Mouse (Mus musculus): ENCODE measurements around the gene Il17a. TPM values are rescaled to one million over a fixed set of nuclear protein-coding genes. Genes with fewer than 3 reads are reported as not detected.
A peak's percentile ranks its signal among the peaks of the same experiment; 100 is the strongest.
"Not testable (repeated sequence)": the region's sequence is repeated elsewhere in the genome, so short reads cannot be mapped to it uniquely, and the experiment has no call there.

The Il17a gene
- polyA plus RNA-seq, 1 experiment from 2014 or later = not detected

DNA sequence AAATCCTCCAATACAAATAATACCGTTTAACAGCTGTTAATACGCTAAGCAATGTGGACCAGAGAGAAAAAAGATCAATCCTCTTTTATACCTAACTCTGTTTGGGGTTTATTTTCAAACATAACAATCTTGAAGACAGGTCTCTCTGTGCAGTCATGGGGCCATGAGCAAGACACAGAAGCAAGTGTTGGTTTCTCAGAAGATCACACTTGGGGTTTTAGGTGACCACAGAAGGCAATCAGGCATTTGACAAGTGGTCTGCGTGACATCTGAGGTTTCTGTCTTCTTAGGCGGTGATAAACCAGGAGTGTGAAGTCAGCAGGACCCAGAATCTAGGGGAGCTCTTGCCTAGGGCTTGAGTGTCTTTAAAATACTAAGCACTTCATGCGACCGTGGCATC is 35.8 kb downstream of the Il17a start:
- Histone ChIP-seq H3K9ac (ENCODE audit: low read depth, low read length) (no peak overlapping the region), H3K4me3 (ENCODE audit: low read depth, low read length) (no peak overlapping the region), H3K9me3 (ENCODE audit: control insufficient read depth, low read length) (no peaks in the 10 kb centered on the region), H3K4me1 (ENCODE audit: control insufficient read depth, insufficient read depth, low read length) (no peaks in the 10 kb centered on the region), H3K27ac (replicated peaks; ENCODE audit: low read depth, low read length) (no peak overlapping the region), H3K27me3 (replicated peaks; ENCODE audit: control insufficient read depth, insufficient read depth, low read length) (no peaks in the 10 kb centered on the region), H3K4me2 (ENCODE audit: low read depth, low read length) (no peak overlapping the region), H3K36me3 (ENCODE audit: control insufficient read depth, insufficient read depth, low read length) (no peaks in the 10 kb centered on the region)
- 77% methylated on average over 6 of the region's 6 CpGs for WGBS
- ATAC-seq (ENCODE audit: low read depth) (no peak), DNase-seq (ENCODE audit: low spot score) (no peak)

DNA sequence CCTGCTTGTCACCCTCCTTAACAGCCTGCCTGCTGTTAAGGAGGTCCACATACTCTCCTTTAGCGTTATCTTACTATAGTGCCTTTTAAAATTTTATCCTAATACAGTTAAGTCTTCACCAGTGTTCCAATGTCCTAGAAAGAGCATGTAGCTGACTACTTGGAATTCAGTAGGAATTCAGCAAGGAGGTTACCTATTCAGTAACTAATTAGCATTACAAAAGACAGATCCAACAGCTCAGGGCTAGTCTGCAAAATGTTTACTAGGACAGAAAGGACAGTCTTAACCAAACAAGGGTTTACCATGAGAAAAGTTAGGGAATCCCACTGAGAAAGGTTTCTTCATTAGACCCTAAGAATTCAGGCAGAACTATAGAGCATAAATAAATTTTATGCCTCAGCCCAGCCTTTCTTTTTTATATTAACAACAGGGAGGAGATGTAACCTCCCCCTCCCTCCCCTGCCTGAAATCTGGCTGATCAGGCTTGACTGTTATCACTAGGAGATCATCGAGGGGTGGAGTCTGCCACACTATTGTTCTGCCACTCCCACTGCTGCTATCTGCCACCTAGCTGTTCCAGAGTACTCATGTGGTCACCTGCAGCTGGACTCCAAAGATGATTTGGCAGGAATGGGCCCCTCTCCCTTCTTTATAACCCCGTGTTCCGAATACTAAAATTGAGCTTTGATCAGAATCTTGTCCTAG is 43.5 kb downstream of the Il17a start:
- not testable (repeated sequence) for ATAC-seq (ENCODE audit: low read depth); H3K27me3 ChIP-seq (replicated peaks; ENCODE audit: control insufficient read depth, insufficient read depth, low read length); H3K4me3 ChIP-seq (ENCODE audit: low read depth, low read length); DNase-seq (ENCODE audit: low spot score); H3K4me1 ChIP-seq (ENCODE audit: control insufficient read depth, insufficient read depth, low read length); H3K27ac ChIP-seq (replicated peaks; ENCODE audit: low read depth, low read length); H3K36me3 ChIP-seq (ENCODE audit: control insufficient read depth, insufficient read depth, low read length); H3K9ac ChIP-seq (ENCODE audit: low read depth, low read length); H3K4me2 ChIP-seq (ENCODE audit: low read depth, low read length); H3K9me3 ChIP-seq (ENCODE audit: control insufficient read depth, low read length)
- 83% methylated on average over 4 of the region's 4 CpGs for WGBS

DNA sequence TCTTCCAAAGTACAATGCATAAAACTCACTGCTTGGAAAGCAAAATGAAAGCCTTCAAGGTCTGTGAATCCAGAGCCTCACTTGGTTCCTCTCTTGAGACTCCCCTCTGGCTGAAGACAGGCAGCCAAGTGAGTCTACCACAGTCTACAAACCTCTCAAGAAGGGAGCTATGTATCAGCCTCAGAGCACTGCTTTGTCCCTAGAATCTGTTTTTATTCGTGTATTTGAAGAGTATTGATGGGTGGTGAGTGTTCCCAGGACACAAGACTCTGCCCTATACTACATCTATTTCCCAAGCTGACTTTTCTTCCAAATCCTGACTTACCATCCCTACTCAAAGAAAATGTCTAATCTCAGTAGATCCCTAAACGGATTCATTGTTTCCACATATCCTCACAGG is 47.7 kb downstream of the Il17a start:
- WGBS = 83% methylated on average over 2 of the region's 2 CpGs
- DNase-seq (ENCODE audit: low spot score) = no peak
- H3K4me1 ChIP-seq (ENCODE audit: control insufficient read depth, insufficient read depth, low read length) = no peaks in the 10 kb centered on the region

More for the DNA sequence above, 47.7 kb downstream of the Il17a start:
- ATAC-seq (ENCODE audit: low read depth) = no peak
- Histone ChIP-seq H3K36me3 (ENCODE audit: control insufficient read depth, insufficient read depth, low read length) (no peaks in the 10 kb centered on the region), H3K4me3 (ENCODE audit: low read depth, low read length) (no peak overlapping the region), H3K4me2 (ENCODE audit: low read depth, low read length) (no peak overlapping the region), H3K27me3 (replicated peaks; ENCODE audit: control insufficient read depth, insufficient read depth, low read length) (no peaks in the 10 kb centered on the region), H3K27ac (replicated peaks; ENCODE audit: low read depth, low read length) (no peak overlapping the region), H3K9me3 (ENCODE audit: control insufficient read depth, low read length) (no peaks in the 10 kb centered on the region), H3K9ac (ENCODE audit: low read depth, low read length) (no peak overlapping the region)

MicroRNAs encoded within 50 kb of the gene (microRNA counts, 519-probe panel; counts per million panel counts)
- 3,847 counts per million, percentile 89 among the panel's probes with 10 or more counts for microRNA mmu-miR-133b

Small RNAs within 50 kb of the gene (microRNA-seq; reads per million reads assigned to microRNA genes)
- 279 reads per million, percentile 63 among the genes with 10 or more reads in this experiment for gene Mir133b (ENCODE audit: borderline number of aligned reads)

Other genes with a start within 250 kb of the Il17a start
- 0.20 and 0.38 TPM in 2 replicates for gene Pkhd1, start 112.8 kb upstream of the Il17a start, polyA plus RNA-seq (2014; fragmentation: Nextera tagmentation; extraction: Ambion mirVana)
- not detected in 2 replicates for gene Il17f, start 59.7 kb downstream of the Il17a start, polyA plus RNA-seq (2014; fragmentation: Nextera tagmentation; extraction: Ambion mirVana)
- gene Mcm3, start 89.4 kb downstream of the Il17a start, polyA plus RNA-seq (2014; fragmentation: Nextera tagmentation; extraction: Ambion mirVana) = 114 and 131 TPM in 2 replicates
- gene Paqr8, start 159.7 kb downstream of the Il17a start, polyA plus RNA-seq (2014; fragmentation: Nextera tagmentation; extraction: Ambion mirVana) = 6.1 and 7.2 TPM in 2 replicates
- 5.7 and 10.6 TPM in 2 replicates for gene Efhc1, start 220.7 kb downstream of the Il17a start, polyA plus RNA-seq (2014; fragmentation: Nextera tagmentation; extraction: Ambion mirVana)